Mouse (Mus musculus) cerebellum, postnatal 4 days (tissue): ENCODE measurements around the gene Ang4.
"Not testable (repeated sequence)": the region's sequence is repeated elsewhere in the genome, so short reads cannot be mapped to it uniquely, and the experiment has no call there.

Experiments
- DNase-seq, 2 experiments: peaks; one replicate each; pipeline ENCODE4 v3.0.0; 2022; ENCODE audit warnings: low spot score in 2 of 2, mixed read lengths in 1 of 2

Gene Ang4

GRCm38 (mm10) chr14:51773490-51773889 lies at the start of gene Ang4:
Gene Ang4 (minus strand): TSS chr14:51773590.
- DNase-seq, result no peak

DNA sequence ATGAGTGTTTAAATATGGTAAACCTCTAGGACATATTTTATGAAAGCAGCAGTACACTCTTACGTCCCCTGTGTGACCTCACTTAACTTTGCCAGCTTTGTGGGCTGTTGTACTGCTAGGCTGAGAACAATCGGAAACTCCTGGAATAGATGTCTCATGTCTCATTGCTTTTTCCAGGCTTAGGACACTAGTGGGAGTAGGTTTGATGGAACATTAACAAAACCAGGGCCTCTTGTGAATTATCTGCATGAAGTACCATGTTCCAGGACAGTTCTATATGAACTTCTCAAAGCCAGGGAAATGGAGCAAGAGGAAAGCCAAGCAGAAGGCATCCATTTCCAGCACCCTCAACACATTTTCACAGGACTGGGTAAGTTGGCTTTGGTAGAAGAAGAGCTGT lies 26.4 kb upstream of the Ang4 start, which contains the start of gene AY358078:
TSS of gene AY358078 (plus strand) at position 301 of the 400 bp plus-strand sequence.
- no peak for DNase-seq

DNA sequence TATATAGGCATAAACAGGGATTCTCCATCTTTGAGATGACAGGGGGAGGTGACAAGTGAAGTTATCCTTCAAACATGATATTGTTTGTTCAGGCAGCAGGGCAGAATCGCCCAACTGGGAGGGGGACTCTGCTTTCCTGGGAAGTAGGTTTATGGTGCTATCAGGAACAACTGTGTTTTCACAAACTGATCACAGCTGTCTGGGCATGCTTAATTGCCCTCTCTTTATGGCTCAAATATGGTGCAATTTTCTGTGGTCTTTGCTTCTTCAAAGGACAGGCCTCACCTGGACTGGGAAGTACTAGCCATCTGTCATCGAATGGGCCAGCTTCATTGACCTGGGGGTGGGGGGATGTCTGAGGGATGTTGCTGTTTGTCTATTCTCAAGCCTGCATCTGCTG lies 20.7 kb upstream of the Ang4 start:
- DNase-seq, result no peak

DNA sequence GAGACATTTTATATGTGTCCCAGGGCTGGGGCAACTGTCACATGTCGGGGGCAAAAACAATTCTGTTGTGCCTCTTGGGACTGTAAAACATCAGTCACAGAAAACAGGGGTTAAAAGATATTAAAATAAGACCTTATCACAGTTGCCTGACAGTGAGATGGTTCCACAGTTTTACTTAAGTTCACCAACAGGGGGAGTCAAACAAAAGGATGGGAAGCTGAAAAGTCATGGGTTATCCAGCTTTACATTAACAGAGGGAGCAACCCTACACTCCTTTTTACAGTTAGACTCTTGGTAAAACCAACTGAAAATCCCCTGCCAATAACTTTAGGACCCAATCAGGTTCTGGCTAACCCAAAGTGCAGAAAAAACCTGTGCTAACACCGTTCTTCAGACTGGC lies 15.8 kb upstream of the Ang4 start:
- DNase-seq, result no peak

GRCm38 (mm10) chr14:51787061-51787460 lies 13.7 kb upstream of the Ang4 start:
- DNase-seq, result no peak

DNA sequence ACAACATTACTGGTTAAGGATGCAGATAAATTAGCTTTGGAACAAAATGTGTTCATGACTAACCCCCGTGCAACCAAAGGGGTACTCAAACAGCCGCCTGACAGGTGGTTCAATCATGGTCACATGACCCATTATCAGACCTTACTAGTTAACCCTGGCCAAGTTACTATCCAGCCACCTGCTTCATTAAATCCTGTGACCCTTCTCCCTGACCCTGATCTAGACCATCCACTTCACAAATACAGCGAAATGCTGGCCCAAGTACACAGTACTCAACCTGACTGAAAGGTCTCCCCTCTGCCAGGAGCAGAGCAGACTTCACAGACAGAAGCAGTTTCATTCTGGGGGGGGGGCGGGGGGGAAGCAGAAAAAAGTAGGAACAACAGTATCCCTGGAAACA lies 12.9 kb upstream of the Ang4 start:
- DNase-seq, result no peak

DNA sequence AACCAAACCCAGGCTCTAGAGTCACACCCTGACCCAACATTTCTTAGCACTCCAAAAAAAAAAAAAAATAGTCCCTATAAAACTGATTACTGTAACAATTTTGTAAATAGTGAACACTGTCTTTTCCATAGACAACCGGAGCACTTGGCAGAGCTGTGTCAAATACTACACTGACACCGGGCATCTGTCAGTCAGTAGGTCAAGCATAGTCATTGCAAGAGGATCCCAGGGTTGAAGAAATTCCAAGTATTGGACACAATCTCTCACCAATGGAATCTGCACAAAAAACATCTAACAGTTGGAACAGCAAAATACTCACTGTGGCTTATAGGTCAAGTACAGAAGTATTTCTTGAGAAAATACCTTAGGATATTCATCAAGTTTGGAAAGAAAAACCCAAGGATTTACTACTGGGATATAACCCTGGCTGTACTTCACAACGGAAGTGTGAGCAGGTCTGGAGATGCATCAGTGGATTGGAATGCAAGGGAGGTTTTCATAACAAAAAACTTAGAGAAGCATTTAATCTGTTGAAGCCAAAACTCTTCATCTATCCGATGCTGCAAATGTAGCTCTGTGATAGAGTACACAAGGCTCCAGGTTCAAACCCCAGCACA lies 5.6 kb upstream of the Ang4 start:
- no peak for DNase-seq

DNA sequence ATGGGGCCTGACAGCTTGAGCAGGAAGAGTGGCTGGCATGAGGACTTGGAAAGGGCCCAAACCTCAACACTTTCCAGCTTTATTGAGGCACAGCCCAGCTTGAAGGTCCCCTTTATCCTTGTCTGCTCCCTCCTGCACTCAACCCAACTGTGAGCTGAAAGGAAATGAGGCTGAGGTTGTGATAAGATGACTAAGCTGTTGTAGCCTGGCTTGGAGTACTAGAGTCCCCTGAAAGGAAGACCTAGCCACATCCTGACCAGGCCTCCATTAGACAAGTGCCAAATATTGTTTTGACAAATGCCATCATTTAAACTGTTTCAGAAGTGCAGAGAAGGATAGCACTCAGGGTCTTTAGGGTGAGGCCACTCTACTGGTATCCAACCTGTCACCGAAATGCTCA lies 4.4 kb upstream of the Ang4 start:
- DNase-seq, result no peak

DNA sequence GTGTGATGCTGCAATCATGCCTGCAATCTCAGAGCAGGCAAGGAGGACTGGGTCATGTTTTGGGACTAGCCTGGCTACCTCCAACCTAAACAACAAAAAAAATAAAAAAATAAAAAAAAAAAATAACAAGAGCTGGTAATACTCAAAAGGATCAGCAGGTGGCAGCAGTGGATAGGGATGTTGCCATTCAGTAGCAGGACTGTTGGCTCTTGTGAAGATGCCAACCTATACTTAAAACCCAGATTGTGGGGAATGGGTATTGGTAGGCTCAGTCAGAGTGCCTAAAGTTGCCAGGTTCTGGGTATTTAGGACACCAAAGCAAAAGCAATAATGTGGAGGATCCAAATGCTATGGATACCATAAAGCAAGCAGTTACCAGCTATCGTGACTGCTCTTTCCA lies 2.0 kb downstream of the Ang4 start:
- DNase-seq, result not testable (repeated sequence)

- no peak for DNase-seq
These were observed 17.4 kb downstream of the Ang4 start for GRCm38 (mm10) chr14:51755944-51756343.

DNA sequence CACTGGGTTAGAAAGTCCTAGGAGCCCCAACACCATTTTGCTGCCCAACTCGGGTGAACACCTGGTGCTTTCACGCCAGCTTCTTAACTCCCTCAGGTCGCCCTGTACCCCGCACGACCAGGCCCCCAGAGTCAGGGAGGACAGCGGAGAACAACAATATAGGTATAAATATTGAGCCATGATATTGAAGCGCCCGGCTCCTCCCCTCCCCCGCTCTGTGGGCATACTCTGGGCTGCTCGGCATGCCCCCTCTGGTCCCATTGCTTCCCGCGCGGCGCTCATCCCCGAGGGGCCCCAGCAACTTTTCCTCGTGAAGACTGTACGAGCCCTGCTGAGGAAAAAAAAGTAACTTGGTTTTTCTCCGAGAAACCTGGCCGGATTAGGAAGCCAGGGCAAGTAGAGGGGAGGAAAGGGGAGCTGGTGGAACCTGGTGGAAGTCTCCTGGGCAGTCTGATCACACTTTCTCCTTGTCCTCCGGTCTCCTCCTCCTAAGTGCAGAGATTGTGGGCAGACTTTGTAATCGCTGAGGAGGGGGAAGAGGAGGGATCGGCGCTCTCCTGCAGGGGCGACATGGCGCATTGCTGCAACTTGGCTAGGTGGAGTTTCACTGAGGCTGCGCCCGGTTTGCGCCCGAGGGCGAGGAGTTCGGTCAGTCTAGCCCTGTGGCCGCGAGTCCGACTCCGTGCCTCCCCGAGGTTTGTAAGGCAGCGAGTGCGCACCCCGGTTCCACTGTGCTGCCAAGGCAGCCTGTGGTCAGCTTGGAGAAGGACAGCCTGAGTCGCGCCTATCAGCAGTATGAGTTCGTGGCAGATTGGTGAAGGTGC lies 32.8 kb downstream of the Ang4 start:
- no peak for DNase-seq

- DNase-seq, result no peak
These were observed 34.0 kb downstream of the Ang4 start for GRCm38 (mm10) chr14:51739150-51739993.

- DNase-seq, result no peak
These were observed 34.8 kb downstream of the Ang4 start for GRCm38 (mm10) chr14:51738411-51739149.

GRCm38 (mm10) chr14:51737967-51738366 lies 35.4 kb downstream of the Ang4 start:
- no peak for DNase-seq

- DNase-seq, result no peak
These were observed 56.3 kb downstream of the Ang4 start, which contains the start of gene Gm5800 for GRCm38 (mm10) chr14:51717083-51717482. Gene Gm5800 (minus strand): TSS chr14:51717183.
